Mouse (Mus musculus) layer of hippocampus, adult 11-12 months (tissue): ENCODE data around the gene Anln.
A peak's percentile ranks its signal among the peaks of the same experiment; 100 is the strongest.

Source experiments
- DNase-seq: peaks from one replicate; pipeline ENCODE4 v3.0.0; 2022; ENCODE audit warnings: low spot score

Anln gene

DNA sequence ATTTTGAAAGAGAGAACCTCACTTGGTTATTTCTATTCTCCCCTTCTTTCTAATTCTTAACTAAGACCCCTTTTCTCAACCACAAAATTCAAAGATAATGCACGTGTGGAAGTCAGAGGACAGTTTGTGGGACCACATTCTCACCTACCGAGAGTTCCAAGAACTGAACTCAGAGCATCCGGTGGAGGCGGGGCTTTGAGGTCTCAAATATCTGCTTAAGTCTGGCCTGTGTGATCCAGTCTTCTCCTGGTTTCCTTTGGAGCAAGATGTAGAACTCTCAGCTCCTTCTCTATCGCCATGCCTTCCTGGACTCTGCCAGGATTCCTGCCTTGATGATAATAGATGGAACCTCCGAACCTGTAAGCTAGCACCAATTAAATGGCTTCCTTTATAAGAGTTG lies 13.0 kb upstream of the Anln start:
- no peak for DNase-seq

DNA sequence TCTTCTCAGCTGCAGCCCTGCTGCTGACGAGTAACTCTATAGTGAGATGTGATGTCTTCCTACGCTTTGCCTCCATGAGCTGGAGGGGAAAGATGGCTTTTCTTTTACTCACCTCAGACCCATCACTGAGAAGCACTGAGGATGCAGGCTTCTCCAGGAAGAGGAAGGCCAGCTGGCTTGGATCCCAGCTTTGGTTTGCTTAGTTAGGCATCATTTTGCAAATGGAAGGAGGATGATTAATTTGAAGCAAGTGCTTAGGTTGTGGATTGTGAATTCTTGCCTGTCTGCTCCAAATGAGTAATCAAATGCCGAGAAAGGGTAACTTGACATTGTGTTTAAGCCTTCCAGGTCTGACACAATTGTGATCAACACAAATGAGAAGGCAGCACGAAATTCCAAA lies 10.0 kb upstream of the Anln start:
- DNase-seq, result no peak

- no peak for DNase-seq
Measured at GRCm38 (mm10) chr9:22394725-22395124, 5.7 kb upstream of the Anln start.

GRCm38 (mm10) chr9:22390390-22390789 lies 1.4 kb upstream of the Anln start:
- DNase-seq, result no peak

- no peak for DNase-seq
Measured at GRCm38 (mm10) chr9:22389736-22390245, 803 bp upstream of the Anln start.

GRCm38 (mm10) chr9:22388401-22388980 lies 497 bp downstream of the Anln start:
- no peak for DNase-seq

- no peak for DNase-seq
Measured at GRCm38 (mm10) chr9:22387901-22388300, 1.1 kb downstream of the Anln start.

DNA sequence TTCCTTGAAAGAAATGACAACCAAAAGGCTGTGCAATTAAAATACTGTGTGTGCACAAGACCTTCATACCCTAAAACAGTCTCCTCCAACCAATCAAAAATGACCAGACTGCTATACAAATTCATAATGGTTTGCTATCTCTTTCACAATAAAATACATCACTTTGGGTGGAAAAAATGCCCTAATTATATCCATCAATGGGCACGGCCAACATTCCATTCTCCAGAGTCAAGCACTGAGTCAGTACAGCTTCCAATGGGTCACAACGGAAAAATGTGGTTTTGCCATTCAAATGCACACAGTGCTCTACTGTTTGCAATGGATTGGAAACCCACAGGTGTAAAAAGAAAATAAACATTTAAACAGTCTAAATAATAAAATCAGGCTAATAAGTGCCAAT lies 3.1 kb downstream of the Anln start:
- no peak for DNase-seq

GRCm38 (mm10) chr9:22376086-22376485 lies 12.9 kb downstream of the Anln start:
- DNase-seq, result peak; percentile 57

DNA sequence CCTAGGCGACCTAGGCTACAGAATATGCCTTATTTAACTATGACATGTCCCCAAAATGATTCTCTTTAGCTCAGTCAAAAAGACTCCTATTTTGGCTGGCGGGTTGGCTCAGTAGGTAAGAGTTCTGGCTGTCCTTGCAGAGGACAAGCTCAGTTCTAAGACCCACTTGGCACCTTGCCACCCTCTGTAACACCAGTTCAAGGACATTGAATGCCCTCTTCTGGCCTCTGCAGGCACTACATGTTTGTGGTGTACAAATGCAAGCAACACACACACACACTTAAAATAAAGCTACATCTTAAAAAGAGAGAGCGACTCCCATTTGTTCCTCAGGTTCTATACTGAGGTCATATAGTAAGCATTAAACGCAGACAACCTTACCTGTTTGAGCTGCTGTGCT lies 16.2 kb downstream of the Anln start:
- DNase-seq, result no peak

DNA sequence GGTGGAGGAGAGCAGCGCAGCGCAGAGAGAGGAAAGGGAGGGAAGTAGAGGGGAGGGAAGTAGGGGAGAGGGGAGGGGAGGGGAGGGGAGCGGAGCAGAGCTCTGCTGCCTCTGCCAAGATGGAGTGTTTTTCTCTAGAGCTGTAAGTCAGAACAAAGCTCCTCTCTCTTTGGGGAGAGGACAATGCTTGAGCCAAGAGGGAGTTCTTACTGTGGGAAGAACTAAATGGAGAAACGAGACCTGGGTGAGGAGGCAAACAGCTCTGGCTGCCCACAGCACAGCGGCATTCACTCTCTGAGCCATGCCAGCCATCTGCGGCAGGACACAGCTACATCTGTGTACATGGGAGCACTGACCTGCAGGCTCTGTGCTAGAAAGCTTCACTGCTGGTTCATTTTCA lies 21.0 kb downstream of the Anln start:
- DNase-seq, result no peak

- DNase-seq, result no peak
Measured at GRCm38 (mm10) chr9:22366621-22367020, 22.4 kb downstream of the Anln start.

GRCm38 (mm10) chr9:22366221-22366620 lies 22.8 kb downstream of the Anln start:
- no peak for DNase-seq

DNA sequence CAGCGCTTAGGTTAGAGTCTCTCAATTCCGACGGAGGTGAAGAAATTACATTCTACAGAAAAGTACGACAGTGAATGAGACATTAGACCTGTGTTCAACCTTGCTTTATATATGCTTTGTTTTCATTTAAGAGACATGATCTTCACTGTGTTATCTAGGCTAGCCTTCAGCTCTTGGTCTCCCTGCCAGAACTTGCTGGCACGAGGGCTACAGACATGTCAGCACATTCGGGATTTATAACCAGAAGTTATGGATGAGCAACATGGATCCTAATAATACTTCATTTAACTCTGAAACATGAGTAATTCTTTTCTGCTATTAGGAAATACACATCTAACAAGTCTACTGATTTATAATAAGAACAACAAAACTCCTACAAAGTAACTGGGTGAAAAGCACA lies 28.1 kb downstream of the Anln start:
- DNase-seq, result no peak

DNA sequence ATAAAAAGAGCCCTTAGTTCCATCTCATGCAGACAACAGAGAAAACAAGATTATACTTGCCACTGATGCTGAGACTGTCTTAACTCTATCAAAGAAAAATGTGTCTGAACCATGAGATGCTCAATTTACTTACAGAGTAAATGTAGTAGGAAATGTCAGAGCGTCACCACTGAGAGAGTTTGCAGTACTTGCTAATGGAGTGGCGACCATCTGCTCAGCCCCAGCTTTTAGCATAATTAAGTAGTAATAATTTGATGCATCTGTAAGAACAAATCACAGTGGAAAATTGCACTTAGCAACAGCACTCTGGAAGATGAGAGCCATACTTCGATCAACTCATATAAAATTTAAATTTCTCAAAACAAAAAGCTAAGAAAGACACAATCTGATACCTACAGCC lies 33.1 kb downstream of the Anln start:
- DNase-seq, result no peak

GRCm38 (mm10) chr9:22353901-22354300 lies 35.1 kb downstream of the Anln start:
- DNase-seq, result no peak

- DNase-seq, result no peak
Measured at GRCm38 (mm10) chr9:22353465-22353864, 35.5 kb downstream of the Anln start.

DNA sequence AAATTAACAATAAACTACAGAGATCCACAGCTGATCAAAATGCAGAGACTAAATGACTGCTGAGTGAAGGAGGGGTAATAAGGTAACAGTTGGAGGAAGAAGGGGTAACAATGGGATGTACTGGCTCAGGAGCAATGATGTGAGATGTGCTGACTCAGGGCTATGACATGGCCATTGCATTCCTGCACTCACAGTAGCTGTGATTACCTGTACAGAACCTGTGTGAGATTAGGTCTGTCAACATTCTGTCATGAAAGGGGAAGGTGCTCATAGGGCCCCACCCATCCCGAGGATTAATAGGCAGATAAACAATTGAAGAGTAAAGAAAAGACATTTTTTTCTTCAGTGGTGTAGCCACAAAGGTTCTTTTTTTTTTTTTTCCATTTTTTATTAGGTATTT lies 48.7 kb downstream of the Anln start:
- DNase-seq, result no peak

DNA sequence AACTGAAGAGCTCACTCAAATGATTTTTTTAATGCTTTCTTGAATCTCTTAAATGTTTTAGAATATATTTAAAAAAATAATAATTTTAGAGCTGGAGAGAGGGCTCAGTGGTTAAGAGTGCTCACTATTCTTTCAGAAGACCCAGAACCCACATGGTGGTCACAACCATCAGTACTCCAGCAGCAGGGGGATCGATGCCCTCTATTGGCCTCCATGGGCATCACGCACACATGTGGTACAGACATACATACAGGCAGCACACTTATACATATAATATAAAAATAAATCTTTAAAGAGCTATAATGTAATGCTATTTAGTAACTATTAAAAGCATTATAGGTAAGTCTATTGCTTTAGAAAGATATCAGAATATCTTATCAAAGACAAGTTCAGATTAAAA lies 51.8 kb downstream of the Anln start:
- DNase-seq, result no peak

- peak; percentile 84 for DNase-seq
Measured at GRCm38 (mm10) chr9:22327475-22328387, 61.3 kb downstream of the Anln start.

DNA sequence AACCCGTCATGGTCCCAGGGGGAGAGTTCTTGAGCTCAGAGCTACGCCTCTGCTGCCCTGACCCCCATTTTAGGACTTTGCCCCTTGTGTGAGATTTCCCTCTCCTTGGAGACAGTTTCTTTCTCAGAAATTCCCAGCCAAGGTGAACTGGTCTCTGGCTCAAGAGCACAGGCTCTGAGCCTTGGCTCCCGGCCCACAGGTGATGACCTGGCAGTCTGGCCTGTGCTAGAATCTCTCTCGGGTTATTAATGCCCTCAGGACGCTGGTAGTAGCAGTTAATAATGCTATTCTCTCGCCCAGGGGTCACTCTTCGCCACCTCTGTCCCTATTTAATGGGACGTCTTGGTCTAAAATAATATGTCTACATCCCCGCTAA lies 61.9 kb downstream of the Anln start:
- no peak for DNase-seq

DNA sequence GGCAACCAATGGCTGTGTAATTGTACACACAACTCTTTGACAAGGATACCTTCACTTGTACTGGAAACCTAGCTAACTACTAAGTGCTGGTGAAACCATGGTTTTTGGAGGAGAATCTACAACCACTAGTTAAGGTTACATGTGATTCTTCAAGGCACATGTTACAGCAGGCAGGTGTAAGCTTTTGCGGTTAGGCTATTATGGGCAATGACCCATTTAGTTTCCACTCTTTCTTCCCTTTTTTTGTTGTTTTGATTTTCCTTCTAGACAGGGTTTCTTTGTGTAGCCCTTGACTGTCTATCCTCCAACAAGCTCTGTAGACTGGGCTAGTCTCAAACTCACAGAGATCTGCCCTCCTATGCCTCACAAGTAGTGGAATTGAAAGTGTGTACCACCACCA lies 64.4 kb downstream of the Anln start:
- DNase-seq, result no peak

DNA sequence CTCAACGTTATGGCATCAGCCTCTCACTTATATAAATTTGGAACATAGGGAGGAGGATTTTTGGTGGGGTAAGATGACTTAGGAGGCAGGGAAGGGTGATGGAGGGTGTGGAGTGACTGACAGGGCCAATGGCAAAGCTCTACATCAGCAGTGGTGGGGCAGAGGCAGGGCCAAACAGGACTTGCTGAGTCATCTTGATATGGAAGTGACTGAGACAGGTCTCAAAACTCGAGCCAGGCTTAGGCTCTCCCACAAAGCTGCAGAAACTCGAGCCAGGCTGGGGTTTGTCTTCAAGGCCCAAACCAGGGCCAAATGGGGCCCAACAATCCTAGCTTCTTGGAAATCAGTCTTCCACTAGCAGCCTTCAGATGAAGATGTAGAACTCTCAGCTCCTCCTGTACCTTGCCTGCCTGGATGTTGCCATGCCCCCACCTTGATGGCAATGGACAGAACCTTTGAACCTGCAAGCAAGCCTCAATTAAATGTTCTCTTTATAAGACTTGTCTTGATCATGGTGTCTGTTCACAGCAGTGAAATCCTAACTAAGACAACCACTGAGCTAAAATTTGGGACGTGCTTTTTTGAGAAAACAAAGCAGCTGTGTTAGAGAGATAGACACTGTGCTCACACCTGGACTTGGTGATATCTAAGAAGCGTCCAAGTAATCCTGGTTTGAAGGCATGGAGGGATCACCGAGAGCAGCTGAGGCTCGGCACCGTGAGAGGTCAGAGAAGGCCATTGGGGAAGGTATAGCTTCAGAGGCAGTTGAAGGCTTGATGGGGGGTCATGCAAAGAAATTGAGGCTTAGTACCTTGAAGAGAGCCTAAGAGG lies 66.4 kb downstream of the Anln start:
- no peak for DNase-seq
